Mouse (Mus musculus): ENCODE measurements around the gene Ube2r2. TPM values are rescaled to one million over a fixed set of nuclear protein-coding genes. Genes with fewer than 3 reads are reported as not detected.
A peak's percentile ranks its signal among the peaks of the same experiment; 100 is the strongest.

The Ube2r2 gene
- total and polyA plus RNA-seq, 2 experiments from 2014 or later: 49.9 to 50.4 TPM

DNA sequence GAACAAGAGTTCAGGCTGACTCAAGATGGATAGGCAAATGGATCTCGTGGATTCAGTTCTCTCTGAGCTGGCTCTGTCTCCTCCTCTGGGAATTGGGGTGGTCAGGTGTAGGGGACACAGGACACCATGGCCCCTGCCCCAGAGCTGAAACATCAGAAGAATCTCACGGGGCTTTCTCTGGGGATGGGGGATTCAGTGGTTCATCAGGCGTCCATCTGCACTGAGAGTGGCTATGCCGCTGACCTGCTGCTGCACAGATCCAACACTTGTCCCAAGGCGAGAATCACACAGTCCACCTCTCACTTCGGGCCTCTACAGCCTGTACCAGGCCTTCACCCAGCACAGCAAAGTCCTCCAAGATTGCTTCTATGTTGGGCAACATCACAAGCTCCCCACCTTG, 20.5 kb upstream of the Ube2r2 start:
- H3K9me3 ChIP-seq (ENCODE audit: low read length): no peaks in the 10 kb centered on the region
- ATAC-seq (ENCODE audit: low FRiP score) (no peak), DNase-seq (ENCODE audit: low spot score) (no peak)
- peaks cover 63% of the 10 kb centered on the region for H3K36me3 ChIP-seq (ENCODE audit: insufficient read depth, low read length)
- H3K4me3 ChIP-seq (ENCODE audit: low read depth, low read length): no peak overlapping the region
- H3K4me2 ChIP-seq (ENCODE audit: low read depth, low read length, poor library complexity, severe bottlenecking): no peak overlapping the region
- H3K9ac ChIP-seq (replicated peaks; ENCODE audit: low read length, poor library complexity, severe bottlenecking): no peak overlapping the region
- H3K4me1 ChIP-seq (ENCODE audit: insufficient read depth, low read length): no peaks in the 10 kb centered on the region
- no peak for TF ChIP-seq CTCF (IDR thresholded peaks at IDR 0.05)
- H3K27ac ChIP-seq (ENCODE audit: low read depth, low read length): no peak overlapping the region
- no peaks in the 10 kb centered on the region for H3K27me3 ChIP-seq (ENCODE audit: insufficient read depth, low read length)
- 86% methylated on average over 6 of the region's 6 CpGs for WGBS

DNA sequence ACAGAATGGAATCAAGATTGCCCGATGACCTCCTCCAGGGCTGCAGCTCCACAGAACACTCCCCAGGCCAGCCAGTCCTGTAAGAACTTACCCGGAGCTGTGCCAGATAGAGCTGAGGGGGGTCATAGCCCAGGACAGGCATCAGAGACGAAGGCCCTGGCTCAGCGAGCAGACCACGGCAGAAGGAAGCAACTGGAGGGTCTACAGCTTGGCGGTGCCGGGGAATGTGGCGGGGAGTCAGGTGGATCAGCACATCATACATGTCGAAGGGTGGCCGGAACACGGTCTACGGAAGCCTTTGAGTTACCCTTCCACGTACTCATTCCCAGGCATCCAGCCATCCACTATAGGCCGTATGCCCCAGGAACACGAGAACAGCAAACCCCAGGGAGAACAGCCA, 19.8 kb upstream of the Ube2r2 start:
- WGBS: 94% methylated on average over 15 of the region's 15 CpGs
- no peaks in the 10 kb centered on the region for H3K27me3 ChIP-seq (ENCODE audit: insufficient read depth, low read length)
- peaks cover 70% of the 10 kb centered on the region for H3K36me3 ChIP-seq (ENCODE audit: insufficient read depth, low read length)
- no peak overlapping the region for H3K27ac ChIP-seq (ENCODE audit: low read depth, low read length)
- no peak overlapping the region for H3K9ac ChIP-seq (replicated peaks; ENCODE audit: low read length, poor library complexity, severe bottlenecking)
- no peaks in the 10 kb centered on the region for H3K9me3 ChIP-seq (ENCODE audit: low read length)
- ATAC-seq (ENCODE audit: low FRiP score) (no peak), DNase-seq (ENCODE audit: low spot score) (no peak)
- no peaks in the 10 kb centered on the region for H3K4me1 ChIP-seq (ENCODE audit: insufficient read depth, low read length)
- no peak overlapping the region for H3K4me2 ChIP-seq (ENCODE audit: low read depth, low read length, poor library complexity, severe bottlenecking)
- no peak for TF ChIP-seq CTCF (IDR thresholded peaks at IDR 0.05)
- H3K4me3 ChIP-seq (ENCODE audit: low read depth, low read length): no peak overlapping the region

GRCm38 (mm10) chr4:41116817-41117216, 18.7 kb upstream of the Ube2r2 start:
- Histone ChIP-seq H3K4me1 (ENCODE audit: insufficient read depth, low read length) (no peaks in the 10 kb centered on the region), H3K4me3 (ENCODE audit: low read depth, low read length) (no peak overlapping the region), H3K9me3 (ENCODE audit: low read length) (no peaks in the 10 kb centered on the region), H3K27ac (ENCODE audit: low read depth, low read length) (no peak overlapping the region), H3K4me2 (ENCODE audit: low read depth, low read length, poor library complexity, severe bottlenecking) (no peak overlapping the region), H3K27me3 (ENCODE audit: insufficient read depth, low read length) (no peaks in the 10 kb centered on the region), H3K36me3 (ENCODE audit: insufficient read depth, low read length) (peaks cover 80% of the 10 kb centered on the region), H3K9ac (replicated peaks; ENCODE audit: low read length, poor library complexity, severe bottlenecking) (no peak overlapping the region)
- TF ChIP-seq CTCF (IDR thresholded peaks at IDR 0.05): no peak
- 91% methylated on average over 3 of the region's 3 CpGs for WGBS
- DNase-seq (ENCODE audit: low spot score) (no peak), ATAC-seq (ENCODE audit: low FRiP score) (no peak)

DNA sequence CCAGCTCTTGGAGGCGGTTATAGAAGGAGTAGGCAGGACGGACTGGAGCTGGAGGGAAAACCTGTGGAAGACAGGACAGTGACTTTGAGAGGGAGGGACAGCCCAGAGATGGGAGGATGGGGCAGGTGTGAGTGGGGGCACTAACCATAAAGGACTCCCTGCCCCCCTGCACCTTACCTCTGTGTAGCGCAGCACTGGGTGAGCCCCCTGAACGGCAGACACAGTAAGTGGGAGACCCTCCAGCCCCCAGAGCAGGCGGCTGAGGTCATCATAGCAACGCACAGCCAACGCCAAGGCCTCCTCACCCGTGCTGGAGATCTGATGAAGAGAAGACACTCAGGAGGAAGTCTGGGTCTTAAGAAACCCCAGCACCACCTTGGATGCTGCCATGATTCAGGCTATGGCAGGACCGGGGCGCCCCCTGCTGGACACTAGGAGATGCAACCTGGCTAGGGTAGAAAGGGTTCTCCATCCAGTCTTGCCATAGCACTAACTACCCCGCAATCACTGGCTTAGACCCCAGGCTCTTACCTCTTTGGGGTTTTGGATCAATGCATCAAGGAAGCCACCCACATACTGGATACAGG, 16.7 kb upstream of the Ube2r2 start:
- H3K27ac ChIP-seq (ENCODE audit: low read depth, low read length): no peak overlapping the region
- TF ChIP-seq CTCF (IDR thresholded peaks at IDR 0.05): peak; percentile 75
- 78% methylated on average over 11 of the region's 11 CpGs for WGBS
- H3K27me3 ChIP-seq (ENCODE audit: insufficient read depth, low read length): no peaks in the 10 kb centered on the region
- no peak overlapping the region for H3K4me3 ChIP-seq (ENCODE audit: low read depth, low read length)
- no peak for ATAC-seq (ENCODE audit: low FRiP score)
- no peak overlapping the region for H3K4me2 ChIP-seq (ENCODE audit: low read depth, low read length, poor library complexity, severe bottlenecking)
- peak; percentile 49 for DNase-seq (ENCODE audit: low spot score)
- H3K9ac ChIP-seq (replicated peaks; ENCODE audit: low read length, poor library complexity, severe bottlenecking): no peak overlapping the region
- peaks cover 5% of the 10 kb centered on the region; the same call in 1 of the 2 replicates for H3K4me1 ChIP-seq (ENCODE audit: insufficient read depth, low read length)
- peaks cover 84% of the 10 kb centered on the region for H3K36me3 ChIP-seq (ENCODE audit: insufficient read depth, low read length)
- no peaks in the 10 kb centered on the region for H3K9me3 ChIP-seq (ENCODE audit: low read length)

GRCm38 (mm10) chr4:41124180-41124951, 11.2 kb upstream of the Ube2r2 start, which contains the start of gene Nol6:
Nol6 (minus strand) TSS chr4:41124455.
- TF ChIP-seq CTCF (IDR thresholded peaks at IDR 0.05): no peak
- peak within 1 kb of the TSS; percentile 75 for H3K4me3 ChIP-seq (ENCODE audit: low read depth, low read length)
- peak within 1 kb of the TSS; percentile 68 for H3K27ac ChIP-seq (ENCODE audit: low read depth, low read length)
- H3K4me1 ChIP-seq (ENCODE audit: insufficient read depth, low read length): peaks cover 5% of the 10 kb centered on the region; the same call in 1 of the 2 replicates
- peak; percentile 100 for ATAC-seq (ENCODE audit: low FRiP score)
- peak; percentile 99 for DNase-seq (ENCODE audit: low spot score)
- no peaks in the 10 kb centered on the region for H3K9me3 ChIP-seq (ENCODE audit: low read length)
- H3K27me3 ChIP-seq (ENCODE audit: insufficient read depth, low read length): 0 out of 2 replicates have a peak, but pooled peaks cover 4% of the 10 kb centered on the region
- H3K4me2 ChIP-seq (ENCODE audit: low read depth, low read length, poor library complexity, severe bottlenecking): peak within 1 kb of the TSS; percentile 86
- WGBS: 2% methylated on average over 27 of the region's 29 CpGs
- peak within 1 kb of the TSS; percentile 78 for H3K9ac ChIP-seq (replicated peaks; ENCODE audit: low read length, poor library complexity, severe bottlenecking)
- H3K36me3 ChIP-seq (ENCODE audit: insufficient read depth, low read length): peaks cover 28% of the 10 kb centered on the region

DNA sequence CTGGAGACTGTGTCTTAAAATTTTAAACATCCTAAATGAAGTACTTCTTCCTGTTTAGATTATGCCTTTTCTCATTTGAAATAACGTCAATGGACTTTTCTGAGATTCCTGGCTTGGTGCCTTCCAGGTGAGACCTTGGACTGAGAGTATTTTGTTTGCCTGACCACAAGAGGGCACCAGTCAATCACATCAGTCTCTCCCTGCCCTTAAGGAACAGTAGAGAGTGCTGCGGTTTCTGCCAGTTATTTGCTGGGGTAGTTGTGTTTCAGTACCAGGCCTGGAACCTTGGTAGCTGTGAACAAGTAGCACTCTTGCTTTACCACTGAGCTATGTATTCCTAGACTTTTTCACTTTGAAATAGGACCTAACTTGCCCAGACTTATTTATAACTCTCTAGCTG, 6.1 kb upstream of the Ube2r2 start:
- Histone ChIP-seq H3K4me3 (ENCODE audit: low read depth, low read length) (no peak overlapping the region), H3K27ac (ENCODE audit: low read depth, low read length) (no peak overlapping the region), H3K36me3 (ENCODE audit: insufficient read depth, low read length) (no peaks in the 10 kb centered on the region), H3K9ac (replicated peaks; ENCODE audit: low read length, poor library complexity, severe bottlenecking) (no peak overlapping the region), H3K4me1 (ENCODE audit: insufficient read depth, low read length) (no peaks in the 10 kb centered on the region), H3K9me3 (ENCODE audit: low read length) (no peaks in the 10 kb centered on the region), H3K27me3 (ENCODE audit: insufficient read depth, low read length) (0 out of 2 replicates have a peak, but pooled peaks cover 4% of the 10 kb centered on the region), H3K4me2 (ENCODE audit: low read depth, low read length, poor library complexity, severe bottlenecking) (no peak overlapping the region)
- DNase-seq (ENCODE audit: low spot score): peak; percentile 62
- ATAC-seq (ENCODE audit: low FRiP score): no peak
- peak; percentile 75 for TF ChIP-seq CTCF (IDR thresholded peaks at IDR 0.05)
- 6% methylated on average over 2 of the region's 2 CpGs for WGBS
